Mouse (Mus musculus): ENCODE data around the gene Clpb.

- TF ChIP-seq CTCF (IDR thresholded peaks at IDR 0.05; ENCODE audit: borderline replicate concordance, insufficient read depth, low read depth, low read length): no peak
- no peak for TF ChIP-seq POLR2A (IDR thresholded peaks at IDR 0.05; ENCODE audit: borderline replicate concordance, insufficient read depth, low read length)
Measured at GRCm38 (mm10) chr7:101831437-101831836, 168.0 kb downstream of the Clpb start.
